Mouse (Mus musculus) spleen, adult 2 months (tissue): Measurements from ENCODE around the gene Ercc2.

Experiments
- CTCF ChIP-seq: fragments of 200-500 bp; IDR thresholded peaks from 2 replicates; pipeline ENCODE4 v1.5.1; 2011; ENCODE audit warnings: mild to moderate bottlenecking, inconsistent platforms; ENCODE audit not compliant: insufficient read depth, insufficient read length, insufficient replicate concordance; ENCODE audit errors: extremely low read depth
- POLR2A ChIP-seq: fragments of 200-500 bp; IDR thresholded peaks from 2 replicates; pipeline ENCODE4 v1.6.1; 2011; ENCODE audit warnings: low read depth, low read length, inconsistent platforms

DNA sequence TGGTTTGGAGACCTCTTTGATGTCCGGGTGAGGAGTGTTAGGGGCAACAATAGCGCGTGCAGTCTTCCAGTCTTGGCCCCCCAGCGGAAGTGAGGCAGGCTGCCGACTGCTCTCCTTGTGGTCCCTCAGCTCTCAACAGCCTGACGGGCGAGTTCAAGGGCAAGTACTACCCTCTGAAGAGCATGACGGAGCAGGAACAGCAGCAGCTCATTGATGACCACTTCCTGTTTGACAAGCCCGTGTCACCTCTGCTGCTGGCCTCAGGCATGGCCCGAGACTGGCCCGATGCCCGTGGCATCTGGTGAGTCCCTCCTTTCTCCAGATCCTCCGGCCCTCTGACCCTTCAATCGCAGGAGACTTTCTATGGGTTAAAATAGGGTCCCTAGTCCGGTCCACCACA is 34.8 kb downstream of the Ercc2 start:
- TF ChIP-seq CTCF (no peak), POLR2A (no peak)
